Mouse (Mus musculus): ENCODE data around the gene Mettl17.

Gene Mettl17

GRCm38 (mm10) chr14:51929309-51929943 lies 44.8 kb downstream of the Mettl17 start:
- DNase-seq (ENCODE audit: low spot score), result no peak

DNA sequence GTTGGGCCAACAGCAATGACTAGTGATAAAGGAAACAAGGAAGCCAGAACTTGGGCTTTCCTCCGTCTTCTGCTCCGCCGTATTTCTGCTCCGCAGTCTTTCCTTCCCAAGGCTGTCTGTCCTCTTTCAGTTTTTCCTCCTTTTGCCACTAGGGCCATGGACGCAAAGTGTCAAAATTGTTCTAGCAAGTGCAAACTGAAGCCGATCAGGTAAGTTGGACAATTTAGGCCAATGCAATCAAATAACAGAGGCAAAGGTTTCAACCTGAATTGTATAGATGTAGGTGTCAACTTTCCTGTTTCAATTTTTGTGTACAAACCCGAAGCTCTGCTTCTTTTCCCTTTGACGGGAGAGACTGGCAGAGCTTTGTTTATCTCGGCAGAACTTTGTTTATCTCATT lies 45.3 kb downstream of the Mettl17 start:
- no peak for DNase-seq (ENCODE audit: low spot score)

- DNase-seq (ENCODE audit: low spot score), result peak; percentile 80
These were observed 46.2 kb downstream of the Mettl17 start for GRCm38 (mm10) chr14:51930824-51931223.

DNA sequence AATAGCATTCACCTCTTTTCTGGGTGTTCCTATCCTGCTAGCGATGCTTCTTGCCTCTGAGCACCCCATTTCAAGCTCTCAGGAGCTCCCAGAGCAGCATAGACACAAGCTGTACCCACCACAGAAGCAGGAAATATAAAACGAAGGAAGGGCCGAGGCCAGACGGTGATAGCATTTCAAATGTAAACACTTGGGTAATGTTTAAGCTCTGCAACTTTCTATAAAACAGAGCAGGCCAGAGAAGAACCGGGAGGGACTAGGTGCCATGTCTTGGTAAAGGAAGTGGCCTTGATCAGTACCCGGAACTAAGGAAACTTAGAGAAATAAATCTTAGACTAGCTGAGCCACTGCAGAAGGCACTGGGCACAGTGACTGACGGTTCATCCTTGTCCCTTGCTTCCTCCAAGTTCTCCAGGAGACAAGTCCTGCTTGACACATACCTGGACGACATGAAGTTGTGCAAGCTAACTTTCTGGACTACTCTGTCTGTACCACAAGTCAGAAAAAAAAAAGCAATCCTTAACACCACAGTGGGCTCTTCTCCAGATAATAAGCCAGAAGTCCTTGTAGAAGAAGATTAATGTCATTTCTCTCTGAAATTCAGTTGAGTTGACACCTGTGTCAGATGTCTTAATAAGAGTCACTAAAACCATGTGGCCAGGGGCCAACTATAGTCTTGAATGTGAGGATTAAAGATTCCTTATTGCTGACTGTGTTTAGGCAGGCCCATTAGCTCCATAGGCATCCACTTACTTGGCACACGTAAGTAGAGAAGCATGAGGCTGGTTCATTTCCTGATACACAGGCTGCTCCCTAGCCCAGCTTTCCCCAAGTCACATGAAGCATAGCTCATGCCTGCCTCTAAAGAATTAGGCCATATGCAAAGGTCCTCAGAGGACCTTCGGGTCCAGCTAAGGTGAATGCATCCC lies 47.7 kb downstream of the Mettl17 start:
- no peak for DNase-seq (ENCODE audit: low spot score)

- DNase-seq (ENCODE audit: low spot score), result no peak
These were observed 54.4 kb downstream of the Mettl17 start for GRCm38 (mm10) chr14:51939005-51939404.

DNA sequence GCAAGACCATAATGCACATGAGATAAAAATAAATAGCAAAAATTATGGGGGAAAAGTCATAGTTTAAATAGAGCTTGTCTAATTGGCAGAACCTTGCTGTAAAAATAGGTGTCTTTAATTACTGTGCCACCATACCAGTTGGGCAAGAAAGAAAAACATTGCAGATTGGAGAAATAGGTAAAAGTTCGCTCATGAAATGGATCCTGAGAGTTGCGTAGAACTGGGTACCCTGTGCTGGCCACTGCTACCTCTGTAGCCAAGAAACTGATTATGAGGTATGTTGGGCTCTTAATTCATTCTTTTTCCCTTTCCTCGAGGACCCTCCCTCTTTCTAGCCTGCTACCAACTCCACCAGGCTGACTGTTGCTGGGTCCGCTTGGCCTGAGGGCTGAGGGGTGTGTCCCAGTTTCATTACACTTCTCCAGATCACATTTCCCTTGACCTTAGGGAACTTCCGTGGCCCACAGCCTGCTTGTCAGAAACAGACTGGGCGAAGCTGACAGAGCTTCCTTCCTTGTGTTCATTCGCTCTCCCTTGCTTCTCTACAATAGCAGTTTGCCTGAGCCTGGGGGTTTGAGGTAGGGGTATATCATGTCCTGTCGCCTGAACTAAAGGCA lies 56.4 kb downstream of the Mettl17 start:
- DNase-seq (ENCODE audit: low spot score), result peak; percentile 74

DNA sequence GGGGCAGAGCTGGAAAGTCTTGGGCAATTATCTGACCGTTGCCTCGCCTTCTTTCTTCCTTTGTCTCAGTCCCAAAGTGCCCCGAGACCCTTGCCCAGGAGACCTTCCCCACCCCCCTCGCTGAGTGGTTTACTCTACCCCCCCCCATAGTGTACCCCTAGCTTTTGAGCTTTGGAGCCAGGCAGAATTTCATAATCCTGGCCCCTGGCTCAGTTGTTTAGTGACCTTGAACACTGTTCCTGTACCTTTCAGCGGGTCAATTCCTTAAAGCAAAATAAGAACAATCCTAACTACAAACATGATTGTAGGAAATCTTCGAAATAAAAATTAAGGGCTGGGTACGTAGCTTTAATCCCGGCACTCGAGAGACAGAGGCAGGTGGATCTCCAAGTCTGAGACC lies 56.9 kb downstream of the Mettl17 start:
- no peak for DNase-seq (ENCODE audit: low spot score)

GRCm38 (mm10) chr14:51942236-51942635 lies 57.6 kb downstream of the Mettl17 start:
- DNase-seq (ENCODE audit: low spot score), result no peak

All from embryo, embryonic 10.5 days (tissue).